Mouse (Mus musculus) CH12.LX (cell line): Measurements from ENCODE around the gene Ipo7. TPM values are rescaled to one million over a fixed set of nuclear protein-coding genes. Genes with fewer than 3 reads are reported as not detected.
A peak's percentile ranks its signal among the peaks of the same experiment; 100 is the strongest.

ENCODE experiments used
- DNase-seq: peaks from one replicate; pipeline ENCODE4 v3.0.0-alpha.2; 2013; ENCODE audit errors: extremely low read depth
- H3K27ac ChIP-seq: 2 replicates; pipeline ENCODE4 v1.5.1; 2012; ENCODE audit warnings: low read depth, mild to moderate bottlenecking, control low read depth, moderate library complexity; ENCODE audit not compliant: insufficient read depth
- H3K27me3 ChIP-seq: replicated peaks from 2 replicates; pipeline ENCODE3; 2012; ENCODE audit warnings: inconsistent platforms
- H3K36me3 ChIP-seq, 2 experiments: replicated peaks in 1 of 2; 2 replicates each; pipeline versions ENCODE3 to v1.6.1; 2012; ENCODE audit warnings: inconsistent platforms in 1 of 2, low read length in 1 of 2, mild to moderate bottlenecking in 1 of 2, mixed read lengths in 1 of 2, moderate library complexity in 1 of 2; ENCODE audit not compliant: control insufficient read depth in 1 of 2, insufficient read depth in 1 of 2
- H3K4me1 ChIP-seq, 2 experiments: 2 replicates each; pipeline ENCODE4 v1.6.1; 2012; ENCODE audit warnings: inconsistent platforms in 1 of 2, moderate library complexity in 1 of 2; ENCODE audit not compliant: insufficient read depth in 2 of 2, control insufficient read depth in 1 of 2
- H3K4me2 ChIP-seq: 2 replicates; pipeline ENCODE4 v1.6.1; 2012; ENCODE audit warnings: low read depth, mild to moderate bottlenecking, control low read depth; ENCODE audit not compliant: poor library complexity, insufficient read depth, severe bottlenecking
- H3K4me3 ChIP-seq, 3 experiments: fragments of 150-350 bp in 1 of 3; sonication (generic) in 1 of 3; replicated peaks in 1 of 3; 2 replicates each; pipeline versions ENCODE3 to v1.5.1; 2011 to 2012; ENCODE audit warnings: low read depth in 2 of 3, low read length in 2 of 3, mild to moderate bottlenecking in 2 of 3, moderate library complexity in 2 of 3, control low read depth in 1 of 3, improper control_type of control experiment in 1 of 3, inconsistent platforms in 1 of 3, mixed read lengths in 1 of 3; ENCODE audit not compliant: poor library complexity in 1 of 3
- H3K79me2 ChIP-seq: replicated peaks from 2 replicates; pipeline ENCODE4 v1.6.1; 2012; ENCODE audit warnings: mild to moderate bottlenecking, moderate library complexity; ENCODE audit not compliant: control insufficient read depth, poor library complexity, insufficient read depth, severe bottlenecking; ENCODE audit errors: extremely low read depth
- H3K9ac ChIP-seq: 2 replicates; pipeline ENCODE4 v1.6.1; 2012; ENCODE audit warnings: low read depth, mild to moderate bottlenecking, control low read depth, moderate library complexity; ENCODE audit not compliant: insufficient read depth
- H3K9me3 ChIP-seq: replicated peaks from 2 replicates; pipeline ENCODE3; 2012; ENCODE audit warnings: low read length, inconsistent platforms, mixed read lengths
- CHD2 ChIP-seq: IDR thresholded peaks from 2 replicates; pipeline ENCODE4 v1.6.1; 2011; ENCODE audit warnings: low read length, improper control_type of control experiment
- E2F4 ChIP-seq: IDR thresholded peaks from 2 replicates; pipeline ENCODE4 v1.6.1; 2011; ENCODE audit warnings: low read depth, low read length, improper control_type of control experiment; ENCODE audit not compliant: insufficient replicate concordance
- EP300 ChIP-seq: IDR thresholded peaks from 2 replicates; pipeline ENCODE4 v1.6.1; 2011; ENCODE audit warnings: low read length, improper control_type of control experiment
- HCFC1 ChIP-seq: IDR thresholded peaks from 2 replicates; pipeline ENCODE4 v1.6.1; 2012; ENCODE audit warnings: low read depth, mild to moderate bottlenecking, inconsistent platforms, low read length, improper control_type of control experiment
- IRF4 ChIP-seq: IDR thresholded peaks from 2 replicates; pipeline ENCODE4 v1.6.1; 2014; ENCODE audit warnings: low read depth, mild to moderate bottlenecking, inconsistent platforms, low read length, improper control_type of control experiment
- MAFK ChIP-seq: IDR thresholded peaks from 2 replicates; pipeline ENCODE4 v1.6.1; 2011; ENCODE audit warnings: low read length, improper control_type of control experiment; ENCODE audit not compliant: insufficient replicate concordance
- MAX ChIP-seq: IDR thresholded peaks from 2 replicates; pipeline ENCODE4 v1.6.1; 2011; ENCODE audit warnings: low read length, improper control_type of control experiment
- MAZ ChIP-seq: IDR thresholded peaks from 2 replicates; pipeline ENCODE4 v1.6.1; 2012; ENCODE audit warnings: low read depth, mild to moderate bottlenecking, inconsistent platforms, low read length, improper control_type of control experiment, moderate library complexity
- MEF2A ChIP-seq: IDR thresholded peaks from 2 replicates; pipeline ENCODE4 v1.6.1; 2014; ENCODE audit warnings: low read depth, mild to moderate bottlenecking, inconsistent platforms, low read length, improper control_type of control experiment, borderline replicate concordance
- MXI1 ChIP-seq: IDR thresholded peaks from 2 replicates; pipeline ENCODE4 v1.6.1; 2011; ENCODE audit warnings: mild to moderate bottlenecking, low read depth, low read length, improper control_type of control experiment
- NRF1 ChIP-seq: IDR thresholded peaks from 2 replicates; pipeline ENCODE4 v1.6.1; 2014; ENCODE audit warnings: low read depth, mild to moderate bottlenecking, inconsistent platforms, low read length, improper control_type of control experiment, moderate library complexity
- POLR2A ChIP-seq: IDR thresholded peaks from 2 replicates; pipeline ENCODE4 v1.6.1; 2011; ENCODE audit warnings: low read depth, mild to moderate bottlenecking, improper control_type of control experiment, low read length
- SIN3A ChIP-seq: IDR thresholded peaks from 2 replicates; pipeline ENCODE4 v1.6.1; 2012; ENCODE audit warnings: low read length, improper control_type of control experiment, inconsistent platforms
- TBP ChIP-seq: conservative IDR thresholded peaks from 2 replicates; pipeline ENCODE4 v1.6.1; 2011; ENCODE audit warnings: low read depth, low read length, improper control_type of control experiment
- TCF12 ChIP-seq: IDR thresholded peaks from 2 replicates; pipeline ENCODE4 v1.6.1; 2014; ENCODE audit warnings: low read depth, mild to moderate bottlenecking, inconsistent platforms, low read length, improper control_type of control experiment
- UBTF ChIP-seq: IDR thresholded peaks from 2 replicates; pipeline ENCODE4 v1.6.1; 2012; ENCODE audit warnings: low read depth, mild to moderate bottlenecking, inconsistent platforms, low read length, improper control_type of control experiment, moderate library complexity
- USF1 ChIP-seq: IDR thresholded peaks from 2 replicates; pipeline ENCODE4 v1.6.1; 2014; ENCODE audit warnings: low read depth, mild to moderate bottlenecking, inconsistent platforms, low read length, improper control_type of control experiment
- ZNF384 ChIP-seq: IDR thresholded peaks from 2 replicates; pipeline ENCODE4 v1.6.1; 2012; ENCODE audit warnings: low read depth, low read length, improper control_type of control experiment, inconsistent platforms
- dilution Hi-C: fragments of 300-500 bp; cut with MboI; formaldehyde crosslinking; loops from 2 replicates; pipeline ENCODE4 v1.14.3; 2020; ENCODE audit warnings: low sequenced_read_pairs; ENCODE audit not compliant: extremely low pct_unique_long_range_greater_than_20kb, extremely low pct_ligation_motif_present
- in situ Hi-C: fragments of 300-500 bp; cut with MboI; formaldehyde crosslinking; loops from 3 replicates; pipeline ENCODE4 v1.14.3; 2019; ENCODE audit warnings: low sequenced_read_pairs, low pct_ligation_motif_present, low pct_unique_long_range_greater_than_20kb, mixed read lengths
- polyA plus RNA-seq: library from polyadenylated mRNA; unstranded; fragments of >175 nt; gene quantifications from 2 replicates; pipeline ENCODE4 v1.2.1, GENCODE M21; 2012; ENCODE audit warnings: low read depth; ENCODE audit not compliant: insufficient read length
- total RNA-seq, 2 experiments: library from RNA; depleted of rRNA; stranded (reverse); fragments of 300-350 nt in 1 of 2; fragments of >200 nt in 1 of 2; gene quantifications; 2 replicates each; pipeline ENCODE4 v1.2.3; 2012 to 2014

Ipo7 gene
- total and polyA plus RNA-seq, 3 experiments, result 126 to 183 (median 181) TPM

GRCm38 (mm10) chr7:110014272-110014671, 3.8 kb upstream of the Ipo7 start:
- Histone ChIP-seq H3K9ac (no peak overlapping the region), H3K4me2 (no peak overlapping the region), H3K27ac (no peak overlapping the region), H3K36me3 (no peaks in the 10 kb centered on the region), H3K9me3 (peaks cover 5% of the 10 kb centered on the region)
- TF ChIP-seq HCFC1 (no peak), EP300 (no peak), SIN3A (no peak), USF1 (no peak), ZNF384 (no peak), UBTF (no peak), TCF12 (no peak), MAFK (no peak), MEF2A (no peak), MAZ (no peak), E2F4 (no peak), NRF1 (no peak), IRF4 (no peak), POLR2A (no peak), TBP (no peak)
- TF ChIP-seq, all 38 proteins: peak for 0
- H3K27me3 ChIP-seq, result no peaks in the 10 kb centered on the region
- peaks cover 11% of the 10 kb centered on the region for H3K79me2 ChIP-seq
- DNase-seq, result no peak
- in situ Hi-C loops, result no loop called here
- no peak overlapping the region for H3K4me3 ChIP-seq
- no peaks in the 10 kb centered on the region for H3K4me1 ChIP-seq
- dilution Hi-C loops, result no loop called here

GRCm38 (mm10) chr7:110018631-110019482, 783 bp downstream of the Ipo7 start:
- H3K4me2 ChIP-seq, result peak overlapping the region; percentile 55; the same call in 1 of the 2 replicates
- dilution Hi-C loops (no loop called here), in situ Hi-C loops (no loop called here)
- H3K79me2 ChIP-seq, result peaks cover 50% of the 10 kb centered on the region
- H3K27ac ChIP-seq, result peak overlapping the region; percentile 81
- peaks cover 0 to 10% of the 10 kb centered on the region in 2 experiments for H3K36me3 ChIP-seq
- peak; percentile 36 for DNase-seq
- peaks cover 5% of the 10 kb centered on the region for H3K9me3 ChIP-seq
- H3K4me3 ChIP-seq, result peak overlapping the region; percentile 93 to 95 (median 94)
- H3K4me1 ChIP-seq, result peaks cover 0 to 21% of the 10 kb centered on the region in 2 experiments; a peak in 2 of 4 replicates
- no peaks in the 10 kb centered on the region for H3K27me3 ChIP-seq
- TF ChIP-seq MXI1 (no peak; the same call in 1 of the 2 replicates), MAX (peak; percentile 38; the same call in 1 of the 2 replicates), UBTF (0 out of 2 replicates have a peak, but pooled peaks have one; percentile 79), CHD2 (no peak)
- H3K9ac ChIP-seq, result peak overlapping the region; percentile 94
